Mouse (Mus musculus): ENCODE measurements around the gene Fbln2. TPM values are rescaled to one million over a fixed set of nuclear protein-coding genes. Genes with fewer than 3 reads are reported as not detected.

Fbln2 gene
- polyA plus RNA-seq, 1 experiment from 2014 or later: 34.4 TPM

DNA sequence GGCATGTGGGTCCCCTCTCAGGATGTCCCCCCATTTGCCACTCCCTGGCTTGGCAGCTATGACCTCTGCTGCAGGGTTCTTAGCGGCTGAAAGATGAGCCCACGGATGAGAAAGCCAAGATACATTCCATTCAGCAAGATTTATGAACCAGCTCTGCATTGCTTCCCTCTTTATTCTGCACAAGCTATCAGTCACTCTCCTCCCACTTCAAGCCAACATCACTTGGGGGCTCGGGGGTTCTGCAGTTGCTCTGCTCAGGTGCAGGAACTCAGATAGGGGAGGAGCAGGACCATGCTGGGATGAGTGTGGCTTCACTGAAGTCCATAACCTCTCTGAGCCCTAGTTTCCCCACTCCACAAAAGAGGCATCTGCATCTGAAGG, 48.7 kb downstream of the Fbln2 start:
- H3K27ac ChIP-seq (replicated peaks): no peak overlapping the region
- H3K9me3 ChIP-seq: no peaks in the 10 kb centered on the region
- no peak for ATAC-seq (ENCODE audit: low read depth)
- no peak overlapping the region for H3K4me2 ChIP-seq
- H3K27me3 ChIP-seq: no peaks in the 10 kb centered on the region
- no peaks in the 10 kb centered on the region for H3K36me3 ChIP-seq
- WGBS: 10% methylated on average over 3 of the region's 3 CpGs
- no peak overlapping the region for H3K9ac ChIP-seq
- H3K4me1 ChIP-seq (replicated peaks): peaks cover 18% of the 10 kb centered on the region
- no peak overlapping the region for H3K4me3 ChIP-seq

GRCm38 (mm10) chr6:91265616-91266015, 53.4 kb downstream of the Fbln2 start:
- Histone ChIP-seq H3K9me3 (no peaks in the 10 kb centered on the region), H3K9ac (0 out of 2 replicates have a peak overlapping the region, but pooled peaks have one; percentile 38), H3K4me3 (no peak overlapping the region), H3K4me2 (no peak overlapping the region), H3K27ac (replicated peaks) (no peak overlapping the region), H3K4me1 (replicated peaks) (peaks cover 23% of the 10 kb centered on the region), H3K27me3 (no peaks in the 10 kb centered on the region), H3K36me3 (no peaks in the 10 kb centered on the region)
- WGBS: 83% methylated on average over 12 of the region's 12 CpGs
- ATAC-seq (ENCODE audit: low read depth): 0 out of 2 replicates have a peak, but pooled peaks have one; percentile 21

DNA sequence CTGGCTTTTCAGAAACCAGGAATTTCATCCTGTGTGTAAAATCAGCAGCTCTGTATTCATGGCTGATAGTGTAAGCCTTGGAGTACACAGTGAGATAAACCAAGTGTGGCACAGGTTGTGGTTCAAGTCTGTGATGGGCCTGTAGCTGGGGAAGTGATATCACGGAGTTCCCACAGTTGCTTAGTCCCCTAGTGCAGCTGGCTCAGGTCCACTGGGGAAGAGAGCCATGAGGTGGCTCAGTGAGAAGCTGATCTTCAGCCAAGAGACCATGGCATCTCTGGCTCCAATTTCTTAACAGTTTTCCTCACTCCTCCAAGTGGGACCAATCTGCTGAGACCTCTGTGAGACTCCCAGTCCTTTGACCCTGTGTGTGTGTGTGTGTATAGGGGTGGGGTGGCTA, 54.4 kb downstream of the Fbln2 start:
- Histone ChIP-seq H3K27ac (replicated peaks) (no peak overlapping the region), H3K4me3 (no peak overlapping the region), H3K4me2 (no peak overlapping the region), H3K9ac (no peak overlapping the region), H3K9me3 (no peaks in the 10 kb centered on the region), H3K36me3 (no peaks in the 10 kb centered on the region), H3K4me1 (replicated peaks) (peaks cover 13% of the 10 kb centered on the region), H3K27me3 (no peaks in the 10 kb centered on the region)
- WGBS: 80% methylated on average over 1 of the region's 1 CpGs
- no peak for ATAC-seq (ENCODE audit: low read depth)

GRCm38 (mm10) chr6:91268318-91268717, 56.1 kb downstream of the Fbln2 start:
- Histone ChIP-seq H3K9me3 (no peaks in the 10 kb centered on the region), H3K27ac (replicated peaks) (no peak overlapping the region), H3K4me3 (no peak overlapping the region), H3K27me3 (no peaks in the 10 kb centered on the region), H3K9ac (no peak overlapping the region), H3K36me3 (no peaks in the 10 kb centered on the region), H3K4me1 (replicated peaks) (peaks cover 13% of the 10 kb centered on the region), H3K4me2 (no peak overlapping the region)
- WGBS: 48% methylated on average over 9 of the region's 9 CpGs
- no peak for ATAC-seq (ENCODE audit: low read depth)

GRCm38 (mm10) chr6:91277549-91277948, 65.3 kb downstream of the Fbln2 start:
- H3K36me3 ChIP-seq: no peaks in the 10 kb centered on the region
- under 1% methylated on average over 7 of the region's 7 CpGs for WGBS
- H3K4me2 ChIP-seq: no peak overlapping the region
- peaks cover 6% of the 10 kb centered on the region for H3K4me1 ChIP-seq (replicated peaks)
- H3K4me3 ChIP-seq: no peak overlapping the region
- H3K9me3 ChIP-seq: no peaks in the 10 kb centered on the region
- no peak overlapping the region for H3K27ac ChIP-seq (replicated peaks)
- no peak for ATAC-seq (ENCODE audit: low read depth)
- H3K27me3 ChIP-seq: no peaks in the 10 kb centered on the region
- H3K9ac ChIP-seq: no peak overlapping the region

- ATAC-seq (ENCODE audit: low read depth): no peak
- Histone ChIP-seq H3K27me3 (peaks cover 3% of the 10 kb centered on the region), H3K9ac (no peak overlapping the region), H3K4me1 (replicated peaks) (peaks cover 6% of the 10 kb centered on the region), H3K9me3 (no peaks in the 10 kb centered on the region), H3K4me2 (no peak overlapping the region), H3K27ac (replicated peaks) (peak overlapping the region; percentile 52; the same call in 1 of the 2 replicates), H3K4me3 (no peak overlapping the region), H3K36me3 (no peaks in the 10 kb centered on the region)
- 17% methylated on average over 1 of the region's 1 CpGs for WGBS
Measured at GRCm38 (mm10) chr6:91278302-91278701, 66.0 kb downstream of the Fbln2 start.

- H3K9me3 ChIP-seq: no peaks in the 10 kb centered on the region
- peaks cover 10% of the 10 kb centered on the region for H3K4me1 ChIP-seq (replicated peaks)
Measured at GRCm38 (mm10) chr6:91279477-91279876, 67.2 kb downstream of the Fbln2 start.

DNA sequence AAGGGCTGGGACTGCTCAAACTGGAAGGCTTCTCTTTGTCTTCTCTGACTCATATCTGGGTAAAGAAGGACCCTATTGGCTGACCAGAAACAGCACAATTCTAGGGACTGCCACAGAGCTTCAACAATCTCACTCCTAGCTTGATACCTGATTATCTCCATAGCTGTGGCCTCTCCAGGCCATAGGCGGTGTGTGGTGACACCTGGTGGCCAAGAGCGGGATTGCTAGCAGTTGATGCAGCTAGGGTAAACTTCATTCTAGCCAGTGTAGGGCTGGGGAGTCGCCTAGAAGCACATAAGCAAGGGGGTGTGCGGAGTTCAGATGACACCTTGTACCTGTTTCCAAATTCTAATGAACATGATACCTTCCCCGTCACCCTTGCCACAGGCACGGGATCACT, 69.0 kb downstream of the Fbln2 start:
- 7% methylated on average over 6 of the region's 6 CpGs for WGBS
- H3K9ac ChIP-seq: no peak overlapping the region
- peaks cover 27% of the 10 kb centered on the region for H3K4me1 ChIP-seq (replicated peaks)
- H3K27me3 ChIP-seq: peaks cover 21% of the 10 kb centered on the region
- H3K4me2 ChIP-seq: no peak overlapping the region
- H3K9me3 ChIP-seq: no peaks in the 10 kb centered on the region
- H3K4me3 ChIP-seq: no peak overlapping the region
- no peaks in the 10 kb centered on the region for H3K36me3 ChIP-seq
- peak; percentile 28 for ATAC-seq (ENCODE audit: low read depth)
- no peak overlapping the region for H3K27ac ChIP-seq (replicated peaks)

More at GRCm38 (mm10) chr6:91279477-91279876, 67.2 kb downstream of the Fbln2 start:
- Histone ChIP-seq H3K4me3 (no peak overlapping the region), H3K36me3 (no peaks in the 10 kb centered on the region), H3K27ac (replicated peaks) (no peak overlapping the region), H3K4me2 (no peak overlapping the region), H3K27me3 (peaks cover 15% of the 10 kb centered on the region), H3K9ac (no peak overlapping the region)
- 39% methylated on average over 4 of the region's 4 CpGs for WGBS
- no peak for ATAC-seq (ENCODE audit: low read depth)

- H3K9me3 ChIP-seq: no peaks in the 10 kb centered on the region
- H3K4me3 ChIP-seq: no peak overlapping the region
- no peak overlapping the region for H3K27ac ChIP-seq (replicated peaks)
- H3K9ac ChIP-seq: no peak overlapping the region
- WGBS: 47% methylated on average over 5 of the region's 5 CpGs
- peaks cover 31% of the 10 kb centered on the region for H3K4me1 ChIP-seq (replicated peaks)
- no peak overlapping the region for H3K4me2 ChIP-seq
- ATAC-seq (ENCODE audit: low read depth): no peak
- no peaks in the 10 kb centered on the region for H3K36me3 ChIP-seq
- H3K27me3 ChIP-seq: peaks cover 25% of the 10 kb centered on the region
Measured at GRCm38 (mm10) chr6:91281747-91282146, 69.5 kb downstream of the Fbln2 start.

- Histone ChIP-seq H3K9me3 (no peaks in the 10 kb centered on the region), H3K9ac (no peak overlapping the region), H3K27ac (replicated peaks) (no peak overlapping the region), H3K27me3 (peaks cover 35% of the 10 kb centered on the region), H3K4me1 (replicated peaks) (peaks cover 31% of the 10 kb centered on the region), H3K36me3 (no peaks in the 10 kb centered on the region), H3K4me3 (no peak overlapping the region), H3K4me2 (no peak overlapping the region)
- 78% methylated on average over 7 of the region's 7 CpGs for WGBS
- ATAC-seq (ENCODE audit: low read depth): no peak
Measured at GRCm38 (mm10) chr6:91283031-91283430, 70.8 kb downstream of the Fbln2 start.

GRCm38 (mm10) chr6:91284521-91285449, 72.5 kb downstream of the Fbln2 start:
- Histone ChIP-seq H3K9me3 (no peaks in the 10 kb centered on the region), H3K4me1 (replicated peaks) (peaks cover 31% of the 10 kb centered on the region), H3K4me2 (peak overlapping the region; percentile 68), H3K36me3 (no peaks in the 10 kb centered on the region), H3K4me3 (peak overlapping the region; percentile 34), H3K27me3 (peaks cover 42% of the 10 kb centered on the region), H3K27ac (replicated peaks) (peak overlapping the region; percentile 72), H3K9ac (peak overlapping the region; percentile 71)
- 4% methylated on average over 35 of the region's 35 CpGs for WGBS
- peak; percentile 75 for ATAC-seq (ENCODE audit: low read depth)

DNA sequence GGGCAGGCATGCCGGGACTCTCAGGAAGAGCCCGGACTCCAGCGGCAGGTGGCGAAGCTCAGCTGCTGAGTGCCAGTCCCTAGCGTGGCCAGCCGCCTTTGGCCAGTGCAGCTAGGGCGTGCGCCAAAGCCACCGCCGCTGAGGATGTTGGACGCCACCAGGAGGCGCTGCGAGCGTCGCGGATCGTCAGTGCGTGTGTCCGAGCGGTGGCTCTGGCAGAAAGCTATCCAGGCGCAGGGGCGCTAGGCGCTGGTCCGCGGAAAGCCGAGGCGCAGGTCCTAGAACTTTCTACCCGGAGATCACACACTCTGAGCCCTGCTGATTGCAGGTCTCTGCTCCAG, 73.2 kb downstream of the Fbln2 start:
- Histone ChIP-seq H3K9ac (peak overlapping the region; percentile 71), H3K4me1 (replicated peaks) (peaks cover 31% of the 10 kb centered on the region), H3K4me2 (peak overlapping the region; percentile 68), H3K27ac (replicated peaks) (peak overlapping the region; percentile 72), H3K27me3 (peaks cover 42% of the 10 kb centered on the region), H3K9me3 (no peaks in the 10 kb centered on the region), H3K36me3 (no peaks in the 10 kb centered on the region), H3K4me3 (peak overlapping the region; percentile 34)
- peak; percentile 54 for ATAC-seq (ENCODE audit: low read depth)
- WGBS: under 1% methylated on average over 28 of the region's 28 CpGs
